Mouse (Mus musculus): ENCODE results near the gene BC025920. TPM values are rescaled to one million over a fixed set of nuclear protein-coding genes. Genes with fewer than 3 reads are reported as not detected.

Gene BC025920
- total RNA-seq (2014; fragmentation: Nextera tagmentation): 3.4 and 4.5 TPM in 2 replicates
- total RNA-seq (2017): 2.8 and 4.6 TPM in 2 replicates

DNA sequence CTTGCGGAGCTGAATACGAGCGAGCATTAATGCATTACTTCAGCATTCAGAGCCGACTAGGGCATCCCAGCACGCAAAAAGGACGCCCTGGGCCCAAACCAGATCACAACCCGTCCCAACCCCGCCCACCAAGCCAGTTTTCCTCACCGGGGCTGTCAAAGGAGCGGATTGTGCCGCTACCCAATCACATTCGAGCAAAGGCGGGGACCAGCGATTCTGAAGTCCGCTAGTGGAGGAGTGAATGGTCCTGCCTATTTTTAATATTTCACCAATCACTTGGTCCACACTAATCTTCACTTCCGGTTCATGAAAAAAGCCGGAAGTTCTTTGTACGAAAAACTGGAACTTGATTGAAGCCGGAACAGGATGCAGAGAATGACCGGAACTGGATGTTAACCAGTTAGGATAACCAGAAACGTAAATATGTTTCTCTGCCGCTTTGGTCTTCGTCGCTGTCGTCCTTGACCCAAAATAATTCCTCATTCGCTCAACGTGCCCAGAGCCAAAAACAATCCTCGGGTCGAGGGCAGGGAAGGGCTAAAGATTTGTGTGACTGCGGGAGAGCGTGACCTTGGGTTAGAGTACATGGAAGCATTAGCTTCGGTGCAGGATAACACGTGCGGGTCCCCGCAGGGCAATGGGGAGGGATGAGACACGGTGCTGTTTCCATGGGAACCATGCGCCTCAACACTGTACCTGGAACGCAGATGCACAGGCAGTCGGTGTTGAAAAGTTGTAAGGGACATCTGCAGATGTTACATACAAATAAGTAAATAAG lies at the start of gene BC025920:
Gene BC025920, plus strand, starts transcription at position 297 of the 778 bp plus-strand sequence.
- ATAC-seq (replicated peaks; ENCODE audit: low FRiP score, low TSS enrichment, poor library complexity, severe bottlenecking): peak; percentile 87

DNA sequence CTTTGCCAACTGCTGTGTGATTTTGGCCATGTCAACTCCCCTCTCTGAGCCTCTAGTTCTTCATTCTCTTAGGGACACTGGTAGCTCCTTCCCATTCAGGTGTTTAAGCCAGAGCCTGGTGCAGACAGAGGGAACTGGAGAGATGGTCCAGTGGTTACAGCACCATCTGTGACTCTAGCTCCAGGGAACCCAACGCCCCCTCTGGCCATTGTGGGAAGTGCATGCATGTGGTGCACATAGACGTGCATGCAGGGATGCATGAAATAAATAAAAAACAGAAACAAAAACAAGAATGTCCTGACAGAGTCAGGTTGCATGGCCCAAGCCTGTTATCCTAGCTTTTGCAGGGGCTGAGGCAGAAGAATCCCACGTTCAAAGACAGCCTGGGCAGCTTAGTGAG lies 49.8 kb upstream of the BC025920 start:
- ATAC-seq (replicated peaks; ENCODE audit: low FRiP score, low TSS enrichment, poor library complexity, severe bottlenecking): no peak

DNA sequence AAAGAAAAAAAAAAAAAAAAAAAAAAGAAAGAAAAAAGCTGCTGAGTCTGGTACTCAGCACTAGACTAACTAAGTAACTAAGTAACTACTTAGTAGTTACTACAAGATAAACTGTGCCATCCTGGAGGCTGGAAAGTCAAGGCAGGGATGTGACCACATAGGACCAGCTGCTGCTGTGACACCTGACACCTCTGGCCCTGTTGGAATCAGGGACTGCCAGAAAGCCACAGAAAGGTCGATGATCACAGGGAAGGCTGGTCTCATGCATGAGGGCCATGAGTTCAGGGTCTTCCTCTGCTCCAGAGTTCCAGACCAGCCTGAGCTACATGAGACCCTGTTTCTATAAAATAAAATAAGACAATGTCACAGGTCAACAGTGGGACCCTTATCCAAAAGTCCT lies 48.6 kb upstream of the BC025920 start:
- no peak for ATAC-seq (replicated peaks; ENCODE audit: low FRiP score, low TSS enrichment, poor library complexity, severe bottlenecking)

DNA sequence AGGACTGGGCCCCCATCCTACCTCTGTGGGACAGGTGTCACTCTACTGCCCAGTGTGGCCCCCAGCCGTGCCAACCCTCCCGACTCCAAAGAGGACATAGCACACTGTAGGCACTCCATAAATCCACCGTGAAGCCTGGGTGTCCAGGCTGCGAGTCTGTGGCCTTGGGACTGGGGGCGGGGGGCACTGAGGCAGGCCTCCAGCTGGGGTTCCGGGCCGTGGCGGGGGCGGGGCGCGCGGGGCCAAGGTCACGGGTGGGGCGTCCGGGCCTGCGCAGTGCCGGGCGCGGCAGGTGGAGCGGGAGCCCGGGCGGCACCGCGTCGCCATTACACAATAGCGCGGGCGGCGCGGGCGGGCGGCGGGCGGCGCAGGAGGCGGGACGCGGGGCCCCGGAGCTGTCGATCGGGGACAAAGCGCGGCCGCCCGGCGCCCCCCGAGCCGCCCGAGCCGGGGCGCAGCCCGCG lies 46.9 kb upstream of the BC025920 start, which contains the start of gene Aes:
Gene Aes, plus strand, starts transcription at position 326 of the 464 bp plus-strand sequence.
- 0 out of 2 replicates have a peak, but pooled peaks have one; percentile 12 for ATAC-seq (replicated peaks; ENCODE audit: low FRiP score, low TSS enrichment, poor library complexity, severe bottlenecking)

DNA sequence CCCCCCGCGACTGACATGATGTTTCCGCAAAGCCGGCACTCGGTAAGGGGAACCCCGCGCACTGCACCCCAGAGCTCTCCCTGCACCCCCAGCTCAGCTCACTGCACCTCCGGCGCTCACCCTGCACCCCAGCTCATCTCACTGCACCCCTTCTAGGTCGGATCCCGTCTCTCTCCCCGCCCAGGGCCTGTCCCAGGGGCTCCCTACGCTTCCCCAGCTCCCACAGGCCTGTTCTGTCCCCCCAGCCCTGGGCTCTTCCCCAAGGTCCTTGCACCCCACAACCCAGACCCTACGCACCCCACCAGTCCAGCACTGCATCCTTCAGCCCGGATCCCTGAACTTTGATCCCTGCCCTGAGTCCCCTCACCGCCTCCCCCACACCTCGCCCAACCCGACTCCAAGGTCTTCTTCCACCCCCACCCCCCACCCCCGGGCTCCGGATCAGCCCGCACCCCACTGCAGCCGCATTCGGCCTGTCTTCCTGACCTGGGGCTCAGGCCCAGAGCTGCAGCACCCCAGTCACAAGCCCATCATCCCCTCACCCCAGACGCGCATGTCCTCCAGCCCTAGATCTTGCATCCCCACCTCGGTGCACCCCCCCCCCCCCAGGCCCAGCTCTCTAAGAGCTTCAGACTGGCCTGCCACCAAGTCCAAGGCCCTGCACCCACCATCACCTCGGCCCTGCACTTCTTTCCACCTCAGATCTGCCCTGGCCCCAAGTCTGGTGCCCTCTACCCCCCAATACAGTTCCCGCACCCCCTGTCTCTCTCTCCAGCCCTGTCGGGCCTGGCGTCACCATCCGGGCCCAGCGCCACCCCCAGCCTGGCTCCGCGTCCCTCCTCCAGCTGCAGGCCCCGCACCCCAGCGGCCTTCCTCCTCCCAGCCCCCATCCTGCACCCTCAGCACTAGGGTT lies 46.2 kb upstream of the BC025920 start:
- peak; percentile 41 for ATAC-seq (replicated peaks; ENCODE audit: low FRiP score, low TSS enrichment, poor library complexity, severe bottlenecking)

DNA sequence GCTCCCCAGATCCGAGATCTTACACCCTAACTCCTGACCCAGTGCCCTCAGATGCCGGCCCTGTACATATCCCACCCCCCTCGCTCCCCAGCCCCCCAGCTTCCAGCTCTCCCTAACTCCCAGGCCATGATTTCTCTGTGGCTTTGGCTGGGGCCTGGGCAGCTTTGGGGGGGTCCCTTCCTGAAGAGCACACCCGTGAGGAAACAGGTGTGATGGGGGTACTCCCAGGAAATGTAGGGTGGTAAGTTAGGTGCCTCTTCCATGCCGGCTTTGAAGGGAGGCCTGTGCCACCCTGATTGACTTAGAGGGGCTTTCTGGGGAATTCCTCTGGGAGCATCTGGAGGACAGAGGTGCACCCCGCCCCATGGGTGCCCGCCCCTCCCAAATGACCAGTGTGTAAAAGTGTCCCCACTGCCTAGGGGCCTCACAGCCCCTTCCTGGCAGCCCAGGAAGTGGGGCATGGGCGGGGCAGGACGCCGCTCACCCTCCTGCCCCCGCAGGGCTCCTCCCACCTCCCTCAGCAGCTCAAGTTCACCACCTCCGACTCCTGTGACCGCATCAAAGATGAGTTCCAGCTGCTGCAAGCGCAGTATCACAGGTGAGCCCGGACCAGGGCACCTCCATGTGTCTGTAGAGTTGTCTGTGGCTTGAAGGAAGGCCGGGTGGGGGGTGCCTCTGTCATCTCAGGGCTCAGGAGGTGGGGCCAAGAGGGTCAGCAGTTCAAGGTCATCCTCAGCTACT lies 45.2 kb upstream of the BC025920 start:
- ATAC-seq (replicated peaks; ENCODE audit: low FRiP score, low TSS enrichment, poor library complexity, severe bottlenecking): peak; percentile 45

DNA sequence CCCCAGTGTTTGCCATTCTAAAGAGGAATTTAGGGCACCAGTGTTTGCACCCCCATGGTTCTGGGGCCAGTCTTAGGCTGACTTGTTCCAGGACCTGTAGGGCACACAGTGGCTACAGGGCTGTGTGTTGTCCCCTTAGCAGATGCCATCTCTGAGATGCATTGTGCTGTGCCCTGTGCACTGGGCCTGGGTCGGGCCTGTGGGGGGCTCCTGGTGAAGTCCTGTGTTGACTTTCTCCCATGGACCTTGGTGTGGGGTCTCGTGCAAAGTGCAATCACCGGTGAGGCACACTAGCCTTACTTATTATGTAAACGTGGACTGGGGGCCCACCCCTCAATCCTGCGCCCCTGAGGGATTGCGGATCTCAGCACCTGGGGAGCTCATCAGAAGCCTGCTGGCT lies 43.7 kb upstream of the BC025920 start:
- no peak for ATAC-seq (replicated peaks; ENCODE audit: low FRiP score, low TSS enrichment, poor library complexity, severe bottlenecking)

DNA sequence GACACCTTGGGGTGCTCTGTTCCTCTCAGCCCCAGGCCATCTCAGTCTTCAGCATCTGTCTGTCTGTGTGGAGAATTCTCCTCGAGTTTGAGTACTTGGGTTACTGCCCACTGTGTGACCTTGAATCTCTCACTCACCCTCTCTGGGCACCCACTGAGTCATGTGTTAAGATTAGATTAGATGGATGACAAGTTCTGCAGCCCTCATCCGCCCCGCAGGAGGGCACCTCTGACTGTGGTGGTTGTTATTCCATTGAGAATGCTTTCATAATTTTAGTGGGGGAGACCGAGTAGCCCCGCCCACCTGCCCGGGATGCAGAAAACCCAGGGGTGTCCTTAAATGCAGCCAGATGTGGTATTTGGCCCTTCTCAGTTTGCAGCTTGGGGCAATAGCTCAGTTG lies 42.6 kb upstream of the BC025920 start:
- no peak for ATAC-seq (replicated peaks; ENCODE audit: low FRiP score, low TSS enrichment, poor library complexity, severe bottlenecking)

DNA sequence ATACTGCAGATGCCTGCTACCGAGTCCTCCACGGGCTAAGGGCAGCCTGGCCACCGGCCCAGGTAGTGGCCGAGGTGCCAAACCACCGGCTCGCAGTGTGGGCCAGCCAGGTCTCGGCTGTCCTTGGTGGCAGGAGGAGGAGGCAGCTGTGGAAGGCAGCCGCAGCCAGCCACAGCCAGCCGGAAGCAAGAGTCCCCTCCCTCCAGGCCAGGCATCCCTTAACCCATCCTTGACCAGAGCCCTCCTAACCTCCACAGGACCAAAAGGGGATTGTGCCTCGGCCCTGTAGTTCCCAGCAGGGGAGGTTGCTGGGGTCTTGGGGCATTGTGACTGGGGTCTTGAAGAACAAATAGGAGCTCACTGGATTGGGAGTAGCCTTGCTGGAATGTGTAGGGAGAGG lies 41.9 kb upstream of the BC025920 start:
- no peak for ATAC-seq (replicated peaks; ENCODE audit: low FRiP score, low TSS enrichment, poor library complexity, severe bottlenecking)

DNA sequence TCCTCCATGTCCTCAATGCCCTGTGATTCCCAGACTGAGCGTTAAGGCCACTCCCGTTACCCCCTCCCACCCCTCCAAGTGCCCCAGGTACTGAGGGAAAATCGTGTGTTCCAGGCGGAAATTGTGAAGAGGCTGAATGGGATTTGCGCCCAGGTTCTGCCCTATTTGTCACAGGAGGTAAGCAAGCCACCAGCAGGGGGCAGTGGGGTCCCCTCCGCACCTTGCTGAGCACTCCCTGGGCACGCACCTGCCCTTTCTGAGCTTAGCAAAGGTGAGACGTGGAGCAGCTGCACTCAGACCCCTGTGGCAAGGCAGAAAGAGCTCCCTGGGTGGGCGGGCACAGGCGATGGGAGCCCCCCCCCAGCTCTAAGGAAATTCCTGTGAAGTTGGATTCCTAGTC lies 41.3 kb upstream of the BC025920 start:
- no peak for ATAC-seq (replicated peaks; ENCODE audit: low FRiP score, low TSS enrichment, poor library complexity, severe bottlenecking)

DNA sequence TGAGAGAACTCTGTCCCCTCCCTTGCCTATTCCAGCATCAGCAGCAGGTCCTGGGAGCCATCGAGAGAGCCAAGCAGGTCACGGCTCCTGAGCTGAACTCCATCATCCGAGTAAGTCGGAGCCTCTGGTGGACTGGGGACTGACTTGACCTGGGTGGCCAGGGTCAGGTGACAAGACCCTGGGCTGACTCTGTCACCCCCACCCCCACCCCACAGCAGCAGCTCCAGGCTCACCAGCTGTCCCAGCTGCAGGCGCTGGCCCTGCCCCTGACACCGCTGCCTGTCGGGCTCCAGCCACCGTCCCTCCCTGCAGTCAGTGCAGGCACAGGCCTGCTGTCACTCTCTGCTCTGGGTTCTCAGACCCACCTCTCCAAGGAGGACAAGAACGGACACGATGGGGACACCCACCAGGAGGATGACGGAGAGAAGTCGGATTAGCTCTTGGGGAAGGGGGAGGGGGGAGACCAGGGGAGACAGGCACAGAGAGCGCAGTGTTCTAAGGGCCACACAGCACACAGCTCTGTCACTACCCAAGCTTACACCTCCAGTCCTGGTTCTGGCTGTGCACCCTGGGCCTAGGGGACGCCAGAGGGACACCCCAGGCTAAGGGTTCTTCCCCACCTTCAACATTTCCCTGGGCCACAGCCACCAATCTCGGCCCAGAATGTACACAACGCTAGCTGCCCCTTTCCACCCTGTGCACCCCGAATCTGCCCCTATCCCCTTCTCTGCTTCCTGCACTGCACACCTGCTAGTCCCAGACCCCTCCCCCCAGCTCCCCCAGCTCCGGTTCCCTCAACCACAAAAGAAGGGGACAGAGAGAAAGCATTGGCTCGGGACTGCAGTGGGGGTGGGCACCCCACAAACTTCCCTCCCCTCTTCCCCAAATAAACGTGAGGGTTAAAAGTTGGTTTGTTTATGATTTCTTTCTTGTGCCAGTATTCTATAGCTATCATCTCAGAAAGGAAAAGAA lies 40.5 kb upstream of the BC025920 start:
- ATAC-seq (replicated peaks; ENCODE audit: low FRiP score, low TSS enrichment, poor library complexity, severe bottlenecking): no peak

DNA sequence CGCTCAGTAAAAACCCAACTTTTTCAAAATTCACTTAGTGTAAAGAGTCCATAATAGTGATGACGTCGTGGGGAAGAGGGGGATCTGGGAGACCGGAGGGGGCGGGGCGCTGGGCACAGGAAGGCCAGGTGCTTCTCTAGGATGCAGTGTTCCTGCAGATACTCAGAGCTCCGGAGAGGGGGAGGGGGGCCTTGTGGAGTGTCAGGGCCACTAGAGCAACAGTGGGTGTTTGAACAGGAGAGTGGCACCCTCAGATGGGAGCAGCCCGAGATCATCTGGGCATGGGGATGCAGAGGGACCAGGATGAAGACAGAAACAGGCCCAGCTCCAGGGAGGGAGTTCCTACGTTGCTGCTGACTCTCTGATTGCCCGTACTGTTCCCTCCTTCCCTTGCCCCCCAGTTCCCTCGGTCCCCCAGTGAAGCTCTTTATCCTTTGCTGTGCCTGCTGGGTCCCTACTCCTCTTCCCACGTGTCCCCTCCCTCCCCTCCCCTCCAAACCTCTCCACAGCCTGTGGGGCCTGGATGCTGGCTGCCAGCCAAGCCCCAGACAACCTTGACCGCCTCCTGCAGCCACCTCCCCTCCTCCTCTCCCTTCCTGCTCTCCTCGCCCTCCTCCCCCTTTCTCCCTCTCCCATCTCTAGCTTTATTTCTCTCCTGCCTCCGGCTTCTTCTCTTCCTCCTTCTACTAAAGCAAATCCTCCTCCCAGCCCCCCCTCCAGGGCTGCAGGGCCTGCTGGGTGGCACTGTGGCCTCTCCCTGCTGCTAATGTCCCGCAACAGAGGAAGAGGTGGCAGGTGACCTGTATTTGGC lies 37.5 kb upstream of the BC025920 start:
- ATAC-seq (replicated peaks; ENCODE audit: low FRiP score, low TSS enrichment, poor library complexity, severe bottlenecking): no peak

DNA sequence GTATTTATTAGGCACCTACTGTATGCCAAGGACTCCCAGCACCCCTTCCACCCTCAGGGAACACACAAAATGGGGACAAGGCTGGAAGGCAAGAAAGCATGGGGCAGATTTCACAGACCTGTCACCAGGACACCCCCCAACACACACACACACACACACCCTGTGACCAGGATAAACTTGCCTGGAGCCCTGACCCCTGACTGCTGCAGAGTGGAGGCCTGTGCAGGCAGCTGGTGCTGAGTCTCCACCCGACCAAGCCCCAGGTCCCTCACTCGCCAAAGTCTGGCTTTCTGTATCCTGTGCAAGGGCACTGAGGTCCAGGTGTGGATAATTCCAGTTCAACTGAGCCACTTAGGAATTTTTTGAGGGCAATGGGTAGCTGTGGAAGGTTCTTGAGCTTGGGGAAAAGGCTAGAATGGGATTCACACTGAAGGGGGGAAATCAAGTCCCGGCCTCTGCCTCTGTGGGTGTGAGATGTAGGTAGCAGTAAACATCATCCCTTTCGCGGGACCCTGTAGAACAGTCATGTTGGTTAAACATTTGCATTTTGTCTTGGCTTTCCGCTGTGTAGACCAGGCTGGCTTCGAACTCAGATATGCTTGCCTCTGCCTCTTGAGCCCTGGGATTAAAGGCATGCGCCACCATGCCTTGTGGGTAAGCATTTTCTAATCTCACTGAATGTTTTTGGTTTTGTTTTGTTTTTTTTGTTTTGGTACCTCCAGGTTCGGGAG lies 36.4 kb upstream of the BC025920 start:
- no peak for ATAC-seq (replicated peaks; ENCODE audit: low FRiP score, low TSS enrichment, poor library complexity, severe bottlenecking)

DNA sequence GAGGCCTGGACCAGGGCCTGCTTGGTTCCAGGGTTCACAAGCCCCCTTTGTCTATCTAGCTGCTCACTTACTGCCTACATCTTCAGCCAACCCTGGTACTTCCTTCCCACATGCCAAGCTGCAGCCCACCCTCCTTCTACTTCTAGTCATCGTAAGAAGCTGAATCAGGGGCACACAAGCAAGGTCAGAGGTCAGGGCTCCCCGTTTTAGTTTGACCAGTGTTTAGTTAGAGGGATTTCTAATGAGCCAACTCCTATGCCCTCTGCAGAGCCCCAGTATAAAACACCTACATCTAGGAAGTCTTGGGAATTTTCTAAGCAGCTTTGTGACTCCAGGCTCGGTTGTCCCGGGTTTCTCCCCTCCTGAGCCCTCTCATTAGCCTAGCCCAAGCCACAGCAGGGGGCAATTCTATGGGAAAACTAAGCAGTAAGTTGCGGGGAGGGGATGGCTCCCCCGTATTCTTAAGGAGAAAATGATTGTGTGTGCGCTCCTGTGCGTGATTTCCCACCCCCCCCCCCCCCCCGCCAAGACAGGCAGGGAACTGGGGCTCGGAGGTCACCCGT lies 35.8 kb upstream of the BC025920 start:
- ATAC-seq (replicated peaks; ENCODE audit: low FRiP score, low TSS enrichment, poor library complexity, severe bottlenecking): no peak

DNA sequence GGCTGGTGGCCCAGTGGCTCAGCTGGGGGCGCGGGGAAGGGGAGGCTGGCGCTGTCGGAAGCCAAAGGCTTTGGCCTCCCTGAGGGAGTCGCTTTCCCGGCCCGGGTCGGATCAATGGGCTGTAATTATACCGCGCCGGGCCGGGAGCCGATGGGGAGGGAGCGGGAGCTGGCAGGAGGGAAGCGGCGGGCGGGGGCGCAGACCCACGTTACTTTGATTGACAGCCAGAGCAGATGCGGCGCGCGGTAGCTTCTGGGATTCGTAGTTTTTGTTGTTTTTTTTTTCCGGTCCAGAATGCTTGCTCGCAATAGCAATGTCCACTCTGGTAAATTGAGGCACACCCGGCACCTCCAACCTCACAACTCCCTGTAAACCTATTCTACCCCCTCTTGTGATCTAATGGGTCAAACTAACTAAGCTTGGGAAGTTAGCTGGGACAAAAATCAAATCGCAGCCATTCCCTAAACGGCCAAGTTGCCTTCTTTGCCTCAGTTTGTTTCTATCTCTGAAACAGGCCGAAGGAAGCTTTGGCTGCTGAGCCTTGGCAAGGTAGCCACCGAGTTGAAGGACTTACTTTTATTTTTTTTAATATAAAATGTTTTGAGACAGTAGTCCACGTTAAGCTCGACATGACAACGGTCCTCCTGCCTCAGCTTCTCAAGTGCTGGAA lies 35.1 kb upstream of the BC025920 start:
- ATAC-seq (replicated peaks; ENCODE audit: low FRiP score, low TSS enrichment, poor library complexity, severe bottlenecking): peak; percentile 40

DNA sequence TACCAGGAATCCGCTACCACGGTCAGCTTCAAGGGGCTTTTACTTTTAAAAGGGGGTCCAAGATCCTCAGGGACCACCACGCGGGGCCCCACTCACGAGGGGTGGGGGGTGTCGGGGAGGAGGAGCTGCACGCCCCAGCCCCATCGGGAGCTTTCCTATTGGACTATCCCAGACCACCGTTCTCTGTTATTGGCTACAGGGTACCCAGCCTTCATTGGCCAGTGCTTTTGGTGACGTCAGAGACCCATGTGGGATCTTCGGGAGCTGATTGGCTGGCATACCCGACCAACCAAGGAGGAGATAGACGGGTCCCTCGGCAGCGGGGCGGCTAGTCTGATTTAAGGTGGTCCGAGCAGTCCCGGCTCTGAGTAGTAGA lies 34.6 kb upstream of the BC025920 start:
- peak; percentile 88 for ATAC-seq (replicated peaks; ENCODE audit: low FRiP score, low TSS enrichment, poor library complexity, severe bottlenecking)

All from megakaryocyte-erythroid progenitor cell, adult 5-6 weeks (primary cell).